Mouse (Mus musculus): Measurements from ENCODE around the gene Gimap1. TPM values are rescaled to one million over a fixed set of nuclear protein-coding genes. Genes with fewer than 3 reads are reported as not detected.

Gene Gimap1
- polyA plus RNA-seq, 1 experiment from 2014 or later, result 7.8 TPM

DNA sequence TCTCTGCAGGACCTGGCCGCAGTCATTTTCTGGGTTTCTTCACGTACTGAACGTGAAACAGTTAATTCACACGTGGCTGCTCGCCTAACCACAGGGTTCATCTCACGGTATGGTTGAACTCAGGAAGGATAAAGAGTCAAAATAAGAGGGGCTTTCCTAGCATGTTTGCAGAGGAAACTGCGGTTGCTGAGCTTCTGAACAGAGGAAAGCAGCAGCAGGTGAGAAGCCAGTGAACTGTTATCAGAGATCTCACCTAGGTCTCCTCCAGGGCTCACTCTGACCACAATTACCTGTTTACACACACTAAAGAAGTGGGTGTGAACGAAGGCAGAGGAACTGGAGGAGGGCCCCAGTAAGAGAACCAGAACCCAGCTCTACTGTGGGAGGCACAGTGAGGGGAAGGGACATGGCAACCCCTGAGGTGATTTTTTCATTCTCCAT is 6.0 kb upstream of the Gimap1 start:
- ATAC-seq (ENCODE audit: low FRiP score, low TSS enrichment) (no peak), DNase-seq (ENCODE audit: low spot score) (no peak)
- Histone ChIP-seq H3K27me3 (ENCODE audit: control insufficient read depth, insufficient read depth, low read length) (no peaks in the 10 kb centered on the region), H3K9me3 (ENCODE audit: control insufficient read depth, low read length) (no peaks in the 10 kb centered on the region), H3K27ac (replicated peaks) (no peak overlapping the region), H3K4me1 (replicated peaks; ENCODE audit: control insufficient read depth, insufficient read depth) (no peaks in the 10 kb centered on the region), H3K4me2 (replicated peaks; ENCODE audit: low read depth) (no peak overlapping the region), H3K4me3 (ENCODE audit: low read depth, low read length) (no peak overlapping the region), H3K36me3 (ENCODE audit: control insufficient read depth, insufficient read depth, low read length) (no peaks in the 10 kb centered on the region), H3K9ac (ENCODE audit: low read length) (no peak overlapping the region)
- TF ChIP-seq EP300 (optimal IDR thresholded peaks at IDR 0.05) (no peak), CTCF (IDR thresholded peaks at IDR 0.05; ENCODE audit: low read depth) (no peak)
- WGBS, result 40% methylated on average over 8 of the region's 8 CpGs

- no peaks in the 10 kb centered on the region for H3K36me3 ChIP-seq (ENCODE audit: control insufficient read depth, insufficient read depth, low read length)
- no peak overlapping the region for H3K4me2 ChIP-seq (replicated peaks; ENCODE audit: low read depth)
- no peak overlapping the region for H3K9ac ChIP-seq (ENCODE audit: low read length)
- ATAC-seq (ENCODE audit: low FRiP score, low TSS enrichment) (no peak), DNase-seq (ENCODE audit: low spot score) (no peak)
- no peaks in the 10 kb centered on the region for H3K9me3 ChIP-seq (ENCODE audit: control insufficient read depth, low read length)
- 80% methylated on average over 1 of the region's 1 CpGs for WGBS
- no peak overlapping the region for H3K4me3 ChIP-seq (ENCODE audit: low read depth, low read length)
- no peaks in the 10 kb centered on the region for H3K27me3 ChIP-seq (ENCODE audit: control insufficient read depth, insufficient read depth, low read length)
- H3K4me1 ChIP-seq (replicated peaks; ENCODE audit: control insufficient read depth, insufficient read depth), result no peaks in the 10 kb centered on the region
- TF ChIP-seq CTCF (IDR thresholded peaks at IDR 0.05; ENCODE audit: low read depth), result no peak
- TF ChIP-seq EP300 (optimal IDR thresholded peaks at IDR 0.05), result no peak
- no peak overlapping the region for H3K27ac ChIP-seq (replicated peaks)
Observed at GRCm38 (mm10) chr6:48733660-48734059, 5.2 kb upstream of the Gimap1 start.

GRCm38 (mm10) chr6:48737053-48737452 is 1.8 kb upstream of the Gimap1 start:
- Histone ChIP-seq H3K27me3 (ENCODE audit: control insufficient read depth, insufficient read depth, low read length) (no peaks in the 10 kb centered on the region), H3K4me1 (replicated peaks; ENCODE audit: control insufficient read depth, insufficient read depth) (0 out of 2 replicates have a peak, but pooled peaks cover 2% of the 10 kb centered on the region), H3K9me3 (ENCODE audit: control insufficient read depth, low read length) (no peaks in the 10 kb centered on the region), H3K9ac (ENCODE audit: low read length) (no peak overlapping the region), H3K4me2 (replicated peaks; ENCODE audit: low read depth) (no peak overlapping the region), H3K27ac (replicated peaks) (no peak overlapping the region), H3K4me3 (ENCODE audit: low read depth, low read length) (no peak overlapping the region), H3K36me3 (ENCODE audit: control insufficient read depth, insufficient read depth, low read length) (no peaks in the 10 kb centered on the region)
- no peak for TF ChIP-seq EP300 (optimal IDR thresholded peaks at IDR 0.05)
- no peak for TF ChIP-seq CTCF (IDR thresholded peaks at IDR 0.05; ENCODE audit: low read depth)
- DNase-seq (ENCODE audit: low spot score) (no peak), ATAC-seq (ENCODE audit: low FRiP score, low TSS enrichment) (no peak)
- 76% methylated on average over 2 of the region's 2 CpGs for WGBS

- Histone ChIP-seq H3K4me1 (replicated peaks; ENCODE audit: control insufficient read depth, insufficient read depth) (peaks cover 2% of the 10 kb centered on the region; the same call in 1 of the 2 replicates), H3K9ac (ENCODE audit: low read length) (no peak overlapping the region), H3K36me3 (ENCODE audit: control insufficient read depth, insufficient read depth, low read length) (no peaks in the 10 kb centered on the region), H3K4me3 (ENCODE audit: low read depth, low read length) (no peak overlapping the region), H3K27ac (replicated peaks) (no peak overlapping the region), H3K27me3 (ENCODE audit: control insufficient read depth, insufficient read depth, low read length) (no peaks in the 10 kb centered on the region), H3K4me2 (replicated peaks; ENCODE audit: low read depth) (no peak overlapping the region), H3K9me3 (ENCODE audit: control insufficient read depth, low read length) (no peaks in the 10 kb centered on the region)
- no peak for ATAC-seq (ENCODE audit: low FRiP score, low TSS enrichment)
- WGBS, result 91% methylated on average over 5 of the region's 5 CpGs
- no peak for DNase-seq (ENCODE audit: low spot score)
- TF ChIP-seq CTCF (IDR thresholded peaks at IDR 0.05; ENCODE audit: low read depth) (no peak), EP300 (optimal IDR thresholded peaks at IDR 0.05) (no peak)
Observed at GRCm38 (mm10) chr6:48737688-48738087, 1.2 kb upstream of the Gimap1 start.

DNA sequence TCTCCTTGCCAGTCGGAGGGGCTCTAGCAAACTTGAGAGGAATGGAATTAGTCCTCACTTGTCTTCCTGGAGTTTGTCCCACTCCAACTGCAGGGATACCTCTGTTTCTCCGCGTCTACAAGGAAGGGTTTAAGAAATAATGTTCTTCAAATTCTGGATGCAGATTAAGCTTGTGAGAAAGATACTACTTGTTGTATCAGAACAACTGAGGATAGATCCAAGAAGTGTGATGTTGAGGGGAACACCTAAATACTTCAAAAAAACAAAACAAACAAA is 864 bp downstream of the Gimap1 start:
- no peak for ATAC-seq (ENCODE audit: low FRiP score, low TSS enrichment)
- H3K36me3 ChIP-seq (ENCODE audit: control insufficient read depth, insufficient read depth, low read length), result no peaks in the 10 kb centered on the region
- no peak for TF ChIP-seq CTCF (IDR thresholded peaks at IDR 0.05; ENCODE audit: low read depth)
- TF ChIP-seq EP300 (optimal IDR thresholded peaks at IDR 0.05), result no peak
- H3K9ac ChIP-seq (ENCODE audit: low read length), result no peak overlapping the region
- H3K9me3 ChIP-seq (ENCODE audit: control insufficient read depth, low read length), result no peaks in the 10 kb centered on the region
- no peaks in the 10 kb centered on the region for H3K27me3 ChIP-seq (ENCODE audit: control insufficient read depth, insufficient read depth, low read length)
- H3K4me1 ChIP-seq (replicated peaks; ENCODE audit: control insufficient read depth, insufficient read depth), result peaks cover 2% of the 10 kb centered on the region; the same call in 1 of the 2 replicates
- H3K4me2 ChIP-seq (replicated peaks; ENCODE audit: low read depth), result peak overlapping the region; percentile 14; the same call in 1 of the 2 replicates
- no peak for DNase-seq (ENCODE audit: low spot score)
- no peak overlapping the region for H3K4me3 ChIP-seq (ENCODE audit: low read depth, low read length)
- WGBS, result 85% methylated on average over 3 of the region's 3 CpGs
- no peak overlapping the region for H3K27ac ChIP-seq (replicated peaks)

- no peaks in the 10 kb centered on the region for H3K9me3 ChIP-seq (ENCODE audit: control insufficient read depth, low read length)
- H3K9ac ChIP-seq (ENCODE audit: low read length), result no peak overlapping the region
- H3K4me2 ChIP-seq (replicated peaks; ENCODE audit: low read depth), result no peak overlapping the region
- no peak for ATAC-seq (ENCODE audit: low FRiP score, low TSS enrichment)
- DNase-seq (ENCODE audit: low spot score), result no peak
- H3K27ac ChIP-seq (replicated peaks), result 0 out of 2 replicates have a peak overlapping the region, but pooled peaks have one; percentile 13
- H3K27me3 ChIP-seq (ENCODE audit: control insufficient read depth, insufficient read depth, low read length), result no peaks in the 10 kb centered on the region
- TF ChIP-seq CTCF (IDR thresholded peaks at IDR 0.05; ENCODE audit: low read depth) (no peak), EP300 (optimal IDR thresholded peaks at IDR 0.05) (no peak)
- no peaks in the 10 kb centered on the region for H3K36me3 ChIP-seq (ENCODE audit: control insufficient read depth, insufficient read depth, low read length)
- H3K4me1 ChIP-seq (replicated peaks; ENCODE audit: control insufficient read depth, insufficient read depth), result peaks cover 2% of the 10 kb centered on the region; the same call in 1 of the 2 replicates
- 59% methylated on average over 3 of the region's 3 CpGs for WGBS
- H3K4me3 ChIP-seq (ENCODE audit: low read depth, low read length), result no peak overlapping the region
Observed at GRCm38 (mm10) chr6:48740501-48741169, 1.8 kb downstream of the Gimap1 start.
